Comparison of ENCODE assay signal across 20 mouse cellular contexts in genomic region chr6:147310435-147310978, GRCm38 (mm10). TPM values are rescaled to one million over a fixed set of nuclear protein-coding genes. Genes with fewer than 3 reads are reported as not detected.
DNase-seq lines count a peak whose midpoint lies in the region; ATAC-seq and TF ChIP-seq lines count a peak whose summit lies in the region.
"Had no signal": no experiment of that assay in that cellular context is flagged by ENCODE, and none has a peak within 500 bp of the region (broad histone marks: within the 10 kb centered on the region; RNA-seq: fewer than 3 reads in every experiment).

No protein-coding gene starts in this region.

- peak; percentile 31; the same call in 1 of the 2 replicates for ATAC-seq in liver, postnatal 0 days
- no peak for ATAC-seq in liver, embryonic 12.5 days
- ATAC-seq in megakaryocyte, adult 5-6 weeks (ENCODE audit: poor library complexity, severe bottlenecking), result peak; percentile 67
- ATAC-seq in forebrain, embryonic 14.5 days, result no peak
- no peak for ATAC-seq in lung, postnatal 0 days
- ATAC-seq: activated CD4-positive, CD25-positive, alpha-beta regulatory T cell, adult 4 months; forebrain, embryonic 16.5 days; inflammation-experienced regulatory T-cells, adult 6 months; intestine, embryonic 16.5 days had no signal

- no peak overlapping the region for H3K4me3 ChIP-seq in gastrocnemius, adult 2 months
- no peak overlapping the region for H3K4me3 ChIP-seq in liver, postnatal 0 days (ENCODE audit: low read depth, low read length)
- no peak overlapping the region for H3K4me3 ChIP-seq in liver, embryonic 12.5 days
- no peak overlapping the region for H3K4me3 ChIP-seq in forebrain, embryonic 14.5 days (ENCODE audit: low read depth, low read length)
- H3K4me3 ChIP-seq in lung, postnatal 0 days (ENCODE audit: low read depth, low read length), result no peak overlapping the region
- H3K4me3 ChIP-seq: forebrain, embryonic 12.5 days; heart, adult 2 months; heart, embryonic 10.5 days; heart, embryonic 13.5 days had no signal

- no peak for TF ChIP-seq CTCF in gastrocnemius, adult 2 months (IDR thresholded peaks at IDR 0.05)
- no peak for TF ChIP-seq CTCF in liver, postnatal 0 days (IDR thresholded peaks at IDR 0.05; ENCODE audit: low read depth)
- no peak for TF ChIP-seq CTCF in lung, postnatal 0 days (IDR thresholded peaks at IDR 0.05)

- no peak for TF ChIP-seq EP300 in liver, postnatal 0 days (IDR thresholded peaks at IDR 0.05; ENCODE audit: low read depth)
- no peak for TF ChIP-seq EP300 in lung, postnatal 0 days (IDR thresholded peaks at IDR 0.05)

- intact Hi-C loops in gastrocnemius, adult 2 months (cut with DNase I), result loop anchor here (5.0 to 10.0 kb wide), 2 partner anchors 33 to 164 kb away; partner anchors contain the start of gene Ccdc91

- no peaks in the 10 kb centered on the region for H3K36me3 ChIP-seq in liver, postnatal 0 days (replicated peaks; ENCODE audit: insufficient read depth, low read length)
- no peaks in the 10 kb centered on the region for H3K36me3 ChIP-seq in liver, embryonic 12.5 days
- no peaks in the 10 kb centered on the region for H3K36me3 ChIP-seq in forebrain, embryonic 14.5 days (ENCODE audit: control insufficient read depth, insufficient read depth, low read length)
- no peaks in the 10 kb centered on the region for H3K36me3 ChIP-seq in lung, postnatal 0 days (ENCODE audit: insufficient read depth, low read length)
- H3K36me3 ChIP-seq: forebrain, embryonic 12.5 days; heart, embryonic 10.5 days; heart, embryonic 13.5 days had no signal

- no peaks in the 10 kb centered on the region for H3K9me3 ChIP-seq in liver, postnatal 0 days (ENCODE audit: low read length)
- no peaks in the 10 kb centered on the region for H3K9me3 ChIP-seq in liver, embryonic 12.5 days (replicated peaks)
- no peaks in the 10 kb centered on the region for H3K9me3 ChIP-seq in forebrain, embryonic 14.5 days (replicated peaks; ENCODE audit: control insufficient read depth, low read length)
- H3K9me3 ChIP-seq in lung, postnatal 0 days (ENCODE audit: low read length), result no peaks in the 10 kb centered on the region
- H3K9me3 ChIP-seq: forebrain, embryonic 12.5 days; heart, embryonic 10.5 days; heart, embryonic 13.5 days had no signal

- no peak overlapping the region for H3K9ac ChIP-seq in liver, postnatal 0 days (replicated peaks)
- H3K9ac ChIP-seq in liver, embryonic 12.5 days, result no peak overlapping the region
- H3K9ac ChIP-seq in forebrain, embryonic 14.5 days (ENCODE audit: low read length), result no peak overlapping the region
- H3K9ac ChIP-seq in lung, postnatal 0 days (replicated peaks; ENCODE audit: low read depth), result no peak overlapping the region
- H3K9ac ChIP-seq: forebrain, embryonic 12.5 days; heart, embryonic 13.5 days; hindbrain, embryonic 14.5 days had no signal

- DNase-seq in gastrocnemius, adult 2 months, result no peak
- no peak for DNase-seq in gastrocnemius, postnatal 25 days
- DNase-seq in liver, postnatal 0 days, result no peak
- no peak for DNase-seq in forebrain, embryonic 14.5 days (ENCODE audit: low spot score)
- DNase-seq in lung, postnatal 0 days (ENCODE audit: low spot score), result no peak
- DNase-seq: adrenal gland, postnatal 25 days; heart, postnatal 4 days had no signal

- WGBS in liver, postnatal 0 days (ENCODE audit: insufficient replicate concordance), result 67% methylated on average over 7 of the region's 7 CpGs
- WGBS in liver, embryonic 12.5 days (ENCODE audit: insufficient replicate concordance), result 57% methylated on average over 7 of the region's 7 CpGs
- WGBS in forebrain, embryonic 14.5 days, result 91% methylated on average over 7 of the region's 7 CpGs
- 76% methylated on average over 7 of the region's 7 CpGs for WGBS in lung, postnatal 0 days

- no peaks in the 10 kb centered on the region for H3K4me1 ChIP-seq in liver, postnatal 0 days (ENCODE audit: insufficient read depth)
- no peaks in the 10 kb centered on the region for H3K4me1 ChIP-seq in liver, embryonic 12.5 days
- no peaks in the 10 kb centered on the region for H3K4me1 ChIP-seq in forebrain, embryonic 14.5 days (ENCODE audit: control insufficient read depth, insufficient read depth, low read length)
- H3K4me1 ChIP-seq in lung, postnatal 0 days (ENCODE audit: insufficient read depth, low read depth, low read length), result no peaks in the 10 kb centered on the region
- H3K4me1 ChIP-seq: forebrain, embryonic 12.5 days; heart, embryonic 10.5 days; heart, embryonic 13.5 days had no signal

- H3K27me3 ChIP-seq in liver, postnatal 0 days (ENCODE audit: insufficient read depth, low read length), result no peaks in the 10 kb centered on the region
- no peaks in the 10 kb centered on the region for H3K27me3 ChIP-seq in liver, embryonic 12.5 days (replicated peaks)
- H3K27me3 ChIP-seq in forebrain, embryonic 14.5 days (replicated peaks; ENCODE audit: control insufficient read depth, insufficient read depth, low read length), result no peaks in the 10 kb centered on the region
- H3K27me3 ChIP-seq in lung, postnatal 0 days (replicated peaks; ENCODE audit: insufficient read depth, low read length), result no peaks in the 10 kb centered on the region
- H3K27me3 ChIP-seq: forebrain, embryonic 12.5 days; heart, embryonic 13.5 days had no signal

- peak overlapping the region; percentile 83 for H3K27ac ChIP-seq in gastrocnemius, adult 2 months
- H3K27ac ChIP-seq in liver, postnatal 0 days (ENCODE audit: low read depth), result no peak overlapping the region
- no peak overlapping the region for H3K27ac ChIP-seq in liver, embryonic 12.5 days
- no peak overlapping the region for H3K27ac ChIP-seq in forebrain, embryonic 14.5 days (ENCODE audit: low read depth, low read length)
- no peak overlapping the region for H3K27ac ChIP-seq in lung, postnatal 0 days (ENCODE audit: low read length)
- H3K27ac ChIP-seq: forebrain, embryonic 12.5 days; heart, adult 2 months; heart, embryonic 10.5 days; heart, embryonic 13.5 days; hindbrain, embryonic 14.5 days; hindbrain, postnatal 0 days had no signal

- no peak overlapping the region for H3K4me2 ChIP-seq in liver, postnatal 0 days (ENCODE audit: low read depth, low read length)
- H3K4me2 ChIP-seq in liver, embryonic 12.5 days, result no peak overlapping the region
- no peak overlapping the region for H3K4me2 ChIP-seq in forebrain, embryonic 14.5 days (ENCODE audit: low read length)
- H3K4me2 ChIP-seq in lung, postnatal 0 days (replicated peaks; ENCODE audit: low read depth, low read length), result no peak overlapping the region
- H3K4me2 ChIP-seq: forebrain, embryonic 12.5 days; heart, embryonic 13.5 days; hindbrain, embryonic 14.5 days had no signal

RNA-seq across cellular contexts. Expression of gene Pthlh, which starts 46.5 kb away (rescaled TPM):
- total RNA-seq in gastrocnemius, adult 2 months (2021), result 1 to 10 TPM in 1 of 2 experiments, under 1 TPM in 1; 0.78 to 3.0 TPM
- 1 to 10 TPM in 1 of 2 experiments, under 1 TPM in 1; 0.88 to 1.6 TPM for total RNA-seq in gastrocnemius, postnatal 25 days (2021)
- not detected in 2 replicates for polyA plus RNA-seq in liver, postnatal 0 days (2015; fragmentation: Nextera tagmentation; extraction: Ambion mirVana)
- 0.07 TPM in 1 of 2 replicates, not detected in the other for polyA plus RNA-seq in liver, embryonic 12.5 days (2016; fragmentation: Nextera tagmentation; extraction: Ambion mirVana)
- total RNA-seq in megakaryocyte, adult 5-6 weeks (2015), result not detected in 2 replicates
- not detected in 2 replicates for total RNA-seq in megakaryocyte, adult 5-6 weeks (2017)
- polyA plus RNA-seq in forebrain, embryonic 14.5 days (2014; fragmentation: Nextera tagmentation; extraction: Ambion mirVana), result 0.91 and 1.7 TPM in 2 replicates
- polyA plus RNA-seq in lung, postnatal 0 days (2015; fragmentation: Nextera tagmentation; extraction: Ambion mirVana), result 1.2 and 1.5 TPM in 2 replicates
- total RNA-seq: adrenal gland, postnatal 25 days; ES-E14 had no signal
- polyA plus RNA-seq: activated CD4-positive, CD25-positive, alpha-beta regulatory T cell, adult 4 months; inflammation-experienced regulatory T-cells, adult 6 months had no signal

Comparison
In these comparisons a context has a peak if more than half of its experiments do, and no peak if none do; other contexts are left out.
1. ATAC-seq: peak in liver, postnatal 0 days (single experiment) and megakaryocyte, adult 5-6 weeks (single experiment); none in liver, embryonic 12.5 days (single experiment), forebrain, embryonic 14.5 days (single experiment) and lung, postnatal 0 days (single experiment).